Mouse (Mus musculus) lung, adult 2 months (tissue): ENCODE data around the gene Scn8a.

Source experiments
- CTCF ChIP-seq: fragments of 200-500 bp; IDR thresholded peaks from 2 replicates; pipeline ENCODE4 v1.5.1; 2011; ENCODE audit warnings: mild to moderate bottlenecking, low read length, control low read depth; ENCODE audit not compliant: insufficient read depth
- POLR2A ChIP-seq: fragments of 200-500 bp; IDR thresholded peaks from 2 replicates; pipeline ENCODE4 v1.6.1; 2011; ENCODE audit warnings: low read depth, mild to moderate bottlenecking, control low read depth, low read length, borderline replicate concordance; ENCODE audit errors: extremely low read depth

DNA sequence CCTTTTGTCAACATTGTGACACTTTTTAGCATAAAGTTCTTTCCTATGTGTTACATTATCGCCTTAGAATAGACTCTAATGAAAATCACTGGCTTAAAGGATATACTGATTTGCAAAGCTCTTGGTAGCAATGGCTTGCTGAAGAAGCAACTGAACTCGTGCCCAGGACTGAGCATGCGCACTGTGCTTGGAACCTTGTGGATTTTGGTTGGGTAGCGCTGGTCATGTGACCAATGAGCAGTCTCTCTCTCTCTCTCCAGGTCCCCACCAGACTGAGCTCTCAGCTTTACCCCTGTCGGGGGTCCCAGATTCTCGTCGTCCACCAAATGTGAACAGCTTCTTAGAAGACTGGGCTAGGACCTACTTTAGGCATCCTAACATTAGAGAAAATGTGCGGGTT, 32.9 kb upstream of the Scn8a start:
- TF ChIP-seq CTCF (no peak), POLR2A (no peak)
